Mouse (Mus musculus): Measurements from ENCODE around the gene Rfx7. TPM values are rescaled to one million over a fixed set of nuclear protein-coding genes. Genes with fewer than 3 reads are reported as not detected.
A peak's percentile ranks its signal among the peaks of the same experiment; 100 is the strongest.

Rfx7 gene
- total and polyA plus RNA-seq, 2 experiments from 2014 or later, result 3.1 to 18.9 TPM

- H3K36me3 ChIP-seq (replicated peaks; ENCODE audit: control insufficient read depth, insufficient read depth, low read length), result peaks cover 17% of the 10 kb centered on the region; the same call in 1 of the 2 replicates
- peak overlapping the region; percentile 99 for H3K4me3 ChIP-seq (ENCODE audit: low read depth, low read length)
- H3K9ac ChIP-seq (replicated peaks; ENCODE audit: low read depth, low read length), result peak overlapping the region; percentile 100
- WGBS, result under 1% methylated on average over 13 of the region's 13 CpGs
- no peaks in the 10 kb centered on the region for H3K27me3 ChIP-seq (ENCODE audit: control insufficient read depth, insufficient read depth, low read length)
- no peak; the same call in 1 of the 2 replicates for TF ChIP-seq EP300 (IDR thresholded peaks at IDR 0.05; ENCODE audit: low read depth)
- TF ChIP-seq CTCF (IDR thresholded peaks at IDR 0.05; ENCODE audit: low read depth), result no peak
- DNase-seq (ENCODE audit: low spot score) (no peak), ATAC-seq (ENCODE audit: insufficient read depth, low read depth) (no peak)
- peak overlapping the region; percentile 80 for H3K4me2 ChIP-seq (ENCODE audit: low read depth, low read length)
- H3K4me1 ChIP-seq (ENCODE audit: control insufficient read depth, insufficient read depth), result peaks cover 13% of the 10 kb centered on the region
- H3K27ac ChIP-seq (ENCODE audit: low read depth), result peak overlapping the region; percentile 100
- H3K9me3 ChIP-seq (replicated peaks; ENCODE audit: control insufficient read depth, low read length), result no peaks in the 10 kb centered on the region
Observed at GRCm38 (mm10) chr9:72661561-72661894, 129.5 kb downstream of the Rfx7 start.

- Histone ChIP-seq H3K4me1 (ENCODE audit: control insufficient read depth, insufficient read depth) (peaks cover 17% of the 10 kb centered on the region), H3K9me3 (replicated peaks; ENCODE audit: control insufficient read depth, low read length) (no peaks in the 10 kb centered on the region), H3K4me2 (ENCODE audit: low read depth, low read length) (peak within 1 kb of the TSS; percentile 80), H3K36me3 (replicated peaks; ENCODE audit: control insufficient read depth, insufficient read depth, low read length) (peaks cover 23% of the 10 kb centered on the region; the same call in 1 of the 2 replicates), H3K4me3 (ENCODE audit: low read depth, low read length) (peak within 1 kb of the TSS; percentile 99), H3K27me3 (ENCODE audit: control insufficient read depth, insufficient read depth, low read length) (no peaks in the 10 kb centered on the region), H3K27ac (ENCODE audit: low read depth) (peak within 1 kb of the TSS; percentile 100), H3K9ac (replicated peaks; ENCODE audit: low read depth, low read length) (peak within 1 kb of the TSS; percentile 100)
- WGBS, result 1% methylated on average over 68 of the region's 83 CpGs
- DNase-seq (ENCODE audit: low spot score) (peak; percentile 92), ATAC-seq (ENCODE audit: insufficient read depth, low read depth) (peak; percentile 91)
- TF ChIP-seq CTCF (IDR thresholded peaks at IDR 0.05; ENCODE audit: low read depth) (peak; percentile 18; the same call in 1 of the 2 replicates), EP300 (IDR thresholded peaks at IDR 0.05; ENCODE audit: low read depth) (peak; percentile 24)
Observed at GRCm38 (mm10) chr9:72661895-72662661, 130.0 kb downstream of the Rfx7 start, which contains the start of gene Nedd4. TSS of gene Nedd4 (plus strand) at chr9:72662346.

- Histone ChIP-seq H3K4me2 (ENCODE audit: low read depth, low read length) (peak overlapping the region; percentile 80), H3K36me3 (replicated peaks; ENCODE audit: control insufficient read depth, insufficient read depth, low read length) (peaks cover 29% of the 10 kb centered on the region; the same call in 1 of the 2 replicates), H3K9ac (replicated peaks; ENCODE audit: low read depth, low read length) (peak overlapping the region; percentile 100), H3K4me3 (ENCODE audit: low read depth, low read length) (peak overlapping the region; percentile 99), H3K27ac (ENCODE audit: low read depth) (peak overlapping the region; percentile 100), H3K9me3 (replicated peaks; ENCODE audit: control insufficient read depth, low read length) (no peaks in the 10 kb centered on the region), H3K27me3 (ENCODE audit: control insufficient read depth, insufficient read depth, low read length) (no peaks in the 10 kb centered on the region), H3K4me1 (ENCODE audit: control insufficient read depth, insufficient read depth) (peaks cover 19% of the 10 kb centered on the region)
- TF ChIP-seq CTCF (IDR thresholded peaks at IDR 0.05; ENCODE audit: low read depth) (no peak), EP300 (IDR thresholded peaks at IDR 0.05; ENCODE audit: low read depth) (0 out of 2 replicates have a peak, but pooled peaks have one; percentile 39)
- ATAC-seq (ENCODE audit: insufficient read depth, low read depth) (peak; percentile 62), DNase-seq (ENCODE audit: low spot score) (peak; percentile 92)
- WGBS, result under 1% methylated on average over 53 of the region's 55 CpGs
Observed at GRCm38 (mm10) chr9:72662691-72663533, 130.9 kb downstream of the Rfx7 start.

- TF ChIP-seq EP300 (IDR thresholded peaks at IDR 0.05; ENCODE audit: low read depth) (no peak), CTCF (IDR thresholded peaks at IDR 0.05; ENCODE audit: low read depth) (no peak)
- Histone ChIP-seq H3K9me3 (replicated peaks; ENCODE audit: control insufficient read depth, low read length) (no peaks in the 10 kb centered on the region), H3K4me3 (ENCODE audit: low read depth, low read length) (peak overlapping the region; percentile 99), H3K36me3 (replicated peaks; ENCODE audit: control insufficient read depth, insufficient read depth, low read length) (peaks cover 29% of the 10 kb centered on the region; the same call in 1 of the 2 replicates), H3K4me1 (ENCODE audit: control insufficient read depth, insufficient read depth) (peaks cover 19% of the 10 kb centered on the region), H3K27ac (ENCODE audit: low read depth) (peak overlapping the region; percentile 100), H3K27me3 (ENCODE audit: control insufficient read depth, insufficient read depth, low read length) (no peaks in the 10 kb centered on the region), H3K4me2 (ENCODE audit: low read depth, low read length) (peak overlapping the region; percentile 80), H3K9ac (replicated peaks; ENCODE audit: low read depth, low read length) (peak overlapping the region; percentile 100)
- ATAC-seq (ENCODE audit: insufficient read depth, low read depth), result no peak
- no peak for DNase-seq (ENCODE audit: low spot score)
- WGBS, result 6% methylated on average over 10 of the region's 10 CpGs
Observed at GRCm38 (mm10) chr9:72663534-72663918, 131.5 kb downstream of the Rfx7 start.
